Mouse (Mus musculus): ENCODE measurements around the gene Dnttip2. TPM values are rescaled to one million over a fixed set of nuclear protein-coding genes. Genes with fewer than 3 reads are reported as not detected.

The Dnttip2 gene
- polyA plus RNA-seq, 1 experiment = 18.7 TPM

- no peak overlapping the region for H3K4me3 ChIP-seq (ENCODE audit: insufficient read depth, poor library complexity, severe bottlenecking)
- H3K27me3 ChIP-seq (ENCODE audit: control insufficient read depth, insufficient read depth, insufficient read length) = no peaks in the 10 kb centered on the region
- H3K36me3 ChIP-seq (ENCODE audit: control insufficient read depth, insufficient read depth) = no peaks in the 10 kb centered on the region
- H3K79me3 ChIP-seq (ENCODE audit: low read depth) = no peaks in the 10 kb centered on the region
- no peak overlapping the region for H3ac ChIP-seq (ENCODE audit: control insufficient read depth, insufficient read length, low read depth)
- TF ChIP-seq MYOG (IDR thresholded peaks at IDR 0.05; ENCODE audit: control insufficient read depth, extremely low read depth, insufficient read length) = no peak
- no peak for TF ChIP-seq MYOD1 (IDR thresholded peaks at IDR 0.05; ENCODE audit: control insufficient read depth, insufficient read length, low read depth)
- TF ChIP-seq CTCF (IDR thresholded peaks at IDR 0.05; ENCODE audit: control insufficient read depth, insufficient read depth, insufficient read length) = no peak
- TF ChIP-seq CEBPB (IDR thresholded peaks at IDR 0.05; ENCODE audit: low read depth) = no peak
- no peak for TF ChIP-seq USF1 (IDR thresholded peaks at IDR 0.05; ENCODE audit: low read depth)
- no peaks in the 10 kb centered on the region for H3K79me2 ChIP-seq (ENCODE audit: control insufficient read depth, insufficient read depth)
Measured at GRCm38 (mm10) chr3:122330484-122330883, 56.3 kb downstream of the Dnttip2 start.

DNA sequence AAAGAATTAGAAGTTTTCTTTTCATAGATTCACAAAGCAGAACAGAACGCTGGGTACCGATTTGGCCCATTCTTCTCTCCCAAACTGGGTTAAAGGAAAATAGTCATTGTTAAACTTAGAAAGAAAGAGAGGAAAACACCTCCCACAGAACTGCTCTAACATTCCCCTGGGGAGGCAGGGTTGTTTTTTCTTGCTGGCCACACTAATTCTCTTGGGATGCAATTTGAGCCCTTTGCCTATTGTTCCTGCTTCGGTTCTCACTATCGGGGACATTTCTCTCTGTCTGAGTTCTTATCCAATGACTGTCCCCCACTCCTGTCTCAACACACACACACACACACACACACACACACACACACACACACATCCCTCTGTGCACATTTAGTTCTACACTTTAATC, 59.3 kb downstream of the Dnttip2 start:
- Histone ChIP-seq H3K27me3 (ENCODE audit: control insufficient read depth, insufficient read depth, insufficient read length) (no peaks in the 10 kb centered on the region), H3K79me3 (ENCODE audit: low read depth) (no peaks in the 10 kb centered on the region), H3K4me3 (ENCODE audit: insufficient read depth, poor library complexity, severe bottlenecking) (no peak overlapping the region), H3K79me2 (ENCODE audit: control insufficient read depth, insufficient read depth) (no peaks in the 10 kb centered on the region), H3ac (ENCODE audit: control insufficient read depth, insufficient read length, low read depth) (peak overlapping the region; percentile 16), H3K36me3 (ENCODE audit: control insufficient read depth, insufficient read depth) (no peaks in the 10 kb centered on the region)
- no peak for TF ChIP-seq FOSL1 (IDR thresholded peaks at IDR 0.05; ENCODE audit: insufficient read depth, low read length, poor library complexity, severe bottlenecking)
- no peak for TF ChIP-seq USF1 (IDR thresholded peaks at IDR 0.05; ENCODE audit: low read depth)
- TF ChIP-seq MYOD1 (IDR thresholded peaks at IDR 0.05; ENCODE audit: control insufficient read depth, insufficient read length, low read depth) = no peak
- TF ChIP-seq CEBPB (IDR thresholded peaks at IDR 0.05; ENCODE audit: low read depth) = no peak
- no peak for TF ChIP-seq MYOG (IDR thresholded peaks at IDR 0.05; ENCODE audit: control insufficient read depth, extremely low read depth, insufficient read length)
- TF ChIP-seq MAX (IDR thresholded peaks at IDR 0.05) = no peak
- no peak for TF ChIP-seq CTCF (IDR thresholded peaks at IDR 0.05; ENCODE audit: control insufficient read depth, insufficient read depth, insufficient read length)

GRCm38 (mm10) chr3:122333902-122334301, 59.7 kb downstream of the Dnttip2 start:
- peak; percentile 63 for TF ChIP-seq MYOD1 (IDR thresholded peaks at IDR 0.05; ENCODE audit: control insufficient read depth, insufficient read length, low read depth)
- TF ChIP-seq FOSL1 (IDR thresholded peaks at IDR 0.05; ENCODE audit: insufficient read depth, low read length, poor library complexity, severe bottlenecking) = no peak
- TF ChIP-seq MAX (IDR thresholded peaks at IDR 0.05) = peak; percentile 38
- H3K79me3 ChIP-seq (ENCODE audit: low read depth) = no peaks in the 10 kb centered on the region

DNA sequence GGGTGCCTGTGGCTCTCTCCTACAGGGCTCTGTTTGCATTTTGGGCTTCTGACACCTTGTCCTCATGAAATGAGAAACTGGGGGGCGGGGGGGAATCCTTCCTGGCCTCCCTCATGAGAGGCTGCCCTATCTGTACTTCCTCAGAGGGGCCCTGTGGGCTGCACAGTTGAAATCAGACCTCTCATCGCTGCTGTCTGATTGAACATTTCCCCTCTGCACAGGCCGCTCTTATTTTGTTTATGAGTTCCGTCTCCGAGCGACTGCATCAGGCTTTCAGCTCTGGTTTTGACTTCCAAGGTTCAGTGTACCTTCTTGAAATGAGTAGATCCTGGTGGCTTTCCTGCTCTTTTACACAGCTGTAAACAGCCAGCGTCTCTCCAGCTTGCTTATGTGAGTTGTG, 60.2 kb downstream of the Dnttip2 start:
- no peaks in the 10 kb centered on the region for H3K27me3 ChIP-seq (ENCODE audit: control insufficient read depth, insufficient read depth, insufficient read length)
- no peaks in the 10 kb centered on the region for H3K79me3 ChIP-seq (ENCODE audit: low read depth)
- no peak overlapping the region for H3K4me3 ChIP-seq (ENCODE audit: insufficient read depth, poor library complexity, severe bottlenecking)
- TF ChIP-seq CTCF (IDR thresholded peaks at IDR 0.05; ENCODE audit: control insufficient read depth, insufficient read depth, insufficient read length) = no peak
- no peak for TF ChIP-seq FOSL1 (IDR thresholded peaks at IDR 0.05; ENCODE audit: insufficient read depth, low read length, poor library complexity, severe bottlenecking)
- no peak for TF ChIP-seq MYOD1 (IDR thresholded peaks at IDR 0.05; ENCODE audit: control insufficient read depth, insufficient read length, low read depth)
- no peak for TF ChIP-seq MAX (IDR thresholded peaks at IDR 0.05)
- no peak for TF ChIP-seq USF1 (IDR thresholded peaks at IDR 0.05; ENCODE audit: low read depth)
- TF ChIP-seq CEBPB (IDR thresholded peaks at IDR 0.05; ENCODE audit: low read depth) = no peak
- no peak for TF ChIP-seq MYOG (IDR thresholded peaks at IDR 0.05; ENCODE audit: control insufficient read depth, extremely low read depth, insufficient read length)
- H3K36me3 ChIP-seq (ENCODE audit: control insufficient read depth, insufficient read depth) = no peaks in the 10 kb centered on the region
- no peak overlapping the region for H3ac ChIP-seq (ENCODE audit: control insufficient read depth, insufficient read length, low read depth)
- H3K79me2 ChIP-seq (ENCODE audit: control insufficient read depth, insufficient read depth) = no peaks in the 10 kb centered on the region

More at GRCm38 (mm10) chr3:122333902-122334301, 59.7 kb downstream of the Dnttip2 start:
- Histone ChIP-seq H3K79me2 (ENCODE audit: control insufficient read depth, insufficient read depth) (no peaks in the 10 kb centered on the region), H3K36me3 (ENCODE audit: control insufficient read depth, insufficient read depth) (no peaks in the 10 kb centered on the region), H3K4me3 (ENCODE audit: insufficient read depth, poor library complexity, severe bottlenecking) (no peak overlapping the region), H3ac (ENCODE audit: control insufficient read depth, insufficient read length, low read depth) (peak overlapping the region; percentile 16), H3K27me3 (ENCODE audit: control insufficient read depth, insufficient read depth, insufficient read length) (no peaks in the 10 kb centered on the region)

Small RNA genes lying within 50 kb of the gene (microRNA-seq; reads per million reads assigned to microRNA genes)
- gene Gm22903 (ENCODE audit: borderline microRNAs expressed) = not detected
- gene Mir760 (ENCODE audit: borderline microRNAs expressed) = 4.9 reads per million, percentile 52 among the genes with 10 or more reads in this experiment

Other genes with a start within 250 kb of the Dnttip2 start
- gene Abca4, start 229.9 kb upstream of the Dnttip2 start, polyA plus RNA-seq (2012; fragmentation: generic; extraction: Trizol) = 0.02 TPM
- 84.0 TPM for gene Gclm, start 28.8 kb upstream of the Dnttip2 start, polyA plus RNA-seq (2012; fragmentation: generic; extraction: Trizol)
- 34.9 TPM for gene Bcar3, start 19.7 kb downstream of the Dnttip2 start, polyA plus RNA-seq (2012; fragmentation: generic; extraction: Trizol)